Mouse (Mus musculus): ENCODE measurements around the gene Tbc1d9b. TPM values are rescaled to one million over a fixed set of nuclear protein-coding genes. Genes with fewer than 3 reads are reported as not detected.

Tbc1d9b gene
- polyA plus RNA-seq (2014; fragmentation: Illumina TruSeq; extraction: RNeasy Lipid Tissue Mini Kit (QIAGEN cat#74804); ENCODE audit: low read depth, low replicate concordance), result 4.3 TPM

GRCm38 (mm10) chr11:50130811-50131766, at the start of gene Tbc1d9b:
TSS of gene Tbc1d9b (plus strand) at chr11:50131396.

DNA sequence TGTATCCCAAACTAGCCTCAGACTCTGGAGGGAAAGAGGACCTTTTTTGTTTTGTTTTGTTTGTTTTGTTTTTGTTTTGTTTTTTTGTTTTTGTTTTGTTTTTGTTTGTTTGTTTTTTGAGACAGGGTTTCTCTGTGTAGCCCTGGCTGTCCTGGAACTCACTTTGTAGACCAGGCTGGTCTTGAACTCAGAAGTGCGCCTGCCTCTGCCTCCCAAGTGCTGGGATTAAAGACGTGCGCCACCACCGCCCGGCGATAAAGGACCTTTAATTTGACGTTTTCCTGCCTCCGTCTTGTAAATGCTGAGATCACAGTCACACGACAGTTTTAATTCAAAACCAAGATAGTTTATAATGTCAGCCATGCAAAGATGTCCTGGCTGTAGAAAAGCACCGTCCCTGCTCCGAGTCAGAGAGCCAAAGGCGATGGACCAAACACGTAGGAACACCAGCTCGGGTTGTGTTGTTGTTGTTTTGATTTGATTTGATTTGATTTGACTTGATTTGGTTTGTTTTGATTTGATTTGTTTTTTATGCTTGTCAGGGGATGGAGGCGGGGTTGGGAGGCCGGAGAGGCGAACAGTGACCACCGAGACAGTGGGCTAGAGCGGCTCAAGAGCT, 43.0 kb downstream of the Tbc1d9b start, which contains the start of gene Mrnip:
Mrnip (plus strand) TSS at position 334 of the 619 bp plus-strand sequence.

GRCm38 (mm10) chr11:50210505-50211151, 79.4 kb downstream of the Tbc1d9b start, which contains the start of the genes Sqstm1 and Mgat4b:
TSS of gene Sqstm1 (minus strand) at chr11:50210827.
TSS of gene Mgat4b (plus strand) at chr11:50210890.

Other genes with a start within 250 kb of the Tbc1d9b start
- 0.25 TPM for gene Rasgef1c, start 229.6 kb upstream of the Tbc1d9b start, polyA plus RNA-seq (2014; fragmentation: Illumina TruSeq; extraction: RNeasy Lipid Tissue Mini Kit (QIAGEN cat#74804); ENCODE audit: low read depth, low replicate concordance)
- gene Rnf130, start 106.0 kb upstream of the Tbc1d9b start, polyA plus RNA-seq (2014; fragmentation: Illumina TruSeq; extraction: RNeasy Lipid Tissue Mini Kit (QIAGEN cat#74804); ENCODE audit: low read depth, low replicate concordance), result 186 TPM
- not detected for gene Mrnip, start 43.0 kb downstream of the Tbc1d9b start, polyA plus RNA-seq (2014; fragmentation: Illumina TruSeq; extraction: RNeasy Lipid Tissue Mini Kit (QIAGEN cat#74804); ENCODE audit: low read depth, low replicate concordance)
- gene Sqstm1, start 79.4 kb downstream of the Tbc1d9b start, polyA plus RNA-seq (2014; fragmentation: Illumina TruSeq; extraction: RNeasy Lipid Tissue Mini Kit (QIAGEN cat#74804); ENCODE audit: low read depth, low replicate concordance), result 237 TPM
- 9.8 TPM for gene Mgat4b, start 79.5 kb downstream of the Tbc1d9b start, polyA plus RNA-seq (2014; fragmentation: Illumina TruSeq; extraction: RNeasy Lipid Tissue Mini Kit (QIAGEN cat#74804); ENCODE audit: low read depth, low replicate concordance)
- gene Ltc4s, start 107.2 kb downstream of the Tbc1d9b start, polyA plus RNA-seq (2014; fragmentation: Illumina TruSeq; extraction: RNeasy Lipid Tissue Mini Kit (QIAGEN cat#74804); ENCODE audit: low read depth, low replicate concordance), result not detected
- 8.5 TPM for gene Maml1, start 160.9 kb downstream of the Tbc1d9b start, polyA plus RNA-seq (2014; fragmentation: Illumina TruSeq; extraction: RNeasy Lipid Tissue Mini Kit (QIAGEN cat#74804); ENCODE audit: low read depth, low replicate concordance)
- gene Canx, start 194.3 kb downstream of the Tbc1d9b start, polyA plus RNA-seq (2014; fragmentation: Illumina TruSeq; extraction: RNeasy Lipid Tissue Mini Kit (QIAGEN cat#74804); ENCODE audit: low read depth, low replicate concordance), result 524 TPM
- not detected for gene Cby3, start 223.1 kb downstream of the Tbc1d9b start, polyA plus RNA-seq (2014; fragmentation: Illumina TruSeq; extraction: RNeasy Lipid Tissue Mini Kit (QIAGEN cat#74804); ENCODE audit: low read depth, low replicate concordance)
- 1,214 TPM for gene Hnrnph1, start 245.6 kb downstream of the Tbc1d9b start, polyA plus RNA-seq (2014; fragmentation: Illumina TruSeq; extraction: RNeasy Lipid Tissue Mini Kit (QIAGEN cat#74804); ENCODE audit: low read depth, low replicate concordance)